Comparison of ENCODE assay signal across 21 mouse cellular contexts in the genomic region with DNA sequence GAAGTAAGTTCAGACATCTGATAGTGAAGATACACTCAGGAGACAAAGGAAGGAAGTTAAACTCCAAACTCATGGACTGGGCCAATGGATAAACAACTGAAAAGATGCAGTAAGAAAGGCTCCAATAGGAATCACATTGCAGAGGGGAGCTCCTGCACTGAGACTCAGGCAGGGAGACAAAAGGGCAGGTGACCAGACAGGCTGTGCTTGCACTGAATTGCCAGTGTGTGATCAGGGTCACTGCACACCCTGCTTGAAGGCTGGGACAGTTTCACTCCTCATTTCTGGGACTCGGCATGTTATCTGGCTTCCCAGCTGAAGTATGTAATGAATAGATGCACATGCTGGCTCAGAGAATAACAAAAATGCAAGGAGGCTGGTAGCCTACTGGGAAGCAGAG. TPM values are rescaled to one million over a fixed set of nuclear protein-coding genes. Genes with fewer than 3 reads are reported as not detected.
DNase-seq lines count a peak whose midpoint lies in the region; ATAC-seq and TF ChIP-seq lines count a peak whose summit lies in the region.
"Had no signal": no experiment of that assay in that cellular context is flagged by ENCODE, and none has a peak within 500 bp of the region (broad histone marks: within the 10 kb centered on the region; RNA-seq: fewer than 3 reads in every experiment).

No protein-coding gene starts in this region.

- no peak overlapping the region for H3K9ac ChIP-seq in kidney, postnatal 0 days (ENCODE audit: low read depth, low read length)
- H3K9ac ChIP-seq: embryonic facial prominence, embryonic 12.5 days; forebrain, embryonic 13.5 days; forebrain, embryonic 15.5 days had no signal

- H3K4me1 ChIP-seq in kidney, adult 2 months (ENCODE audit: control insufficient read depth, insufficient read depth, low read length): no peaks in the 10 kb centered on the region
- H3K4me1 ChIP-seq in kidney, postnatal 0 days (replicated peaks; ENCODE audit: insufficient read depth, low read length): no peaks in the 10 kb centered on the region
- H3K4me1 ChIP-seq: embryonic facial prominence, embryonic 10.5 days; embryonic facial prominence, embryonic 12.5 days; forebrain, embryonic 13.5 days; forebrain, embryonic 15.5 days had no signal

- TF ChIP-seq POLR2A in kidney, adult 2 months (IDR thresholded peaks at IDR 0.05; ENCODE audit: low read depth, low read length): no peak

- no peak overlapping the region for H3K4me2 ChIP-seq in kidney, postnatal 0 days (ENCODE audit: low read length)
- H3K4me2 ChIP-seq: embryonic facial prominence, embryonic 12.5 days; forebrain, embryonic 13.5 days; forebrain, embryonic 15.5 days had no signal

- no peak for TF ChIP-seq CTCF in kidney, adult 2 months (conservative IDR thresholded peaks at IDR 0.05; ENCODE audit: insufficient read depth, insufficient read length, low read depth, low read length)
- TF ChIP-seq CTCF in kidney, postnatal 0 days (IDR thresholded peaks at IDR 0.05; ENCODE audit: low read depth): no peak

- 32% methylated on average over 1 of the region's 1 CpGs for WGBS in kidney, adult 2 months
- 33% methylated on average over 1 of the region's 1 CpGs for WGBS in kidney, postnatal 0 days

- no peak overlapping the region for H3K4me3 ChIP-seq in kidney, adult 2 months (ENCODE audit: insufficient read depth, low read depth, low read length)
- no peak overlapping the region for H3K4me3 ChIP-seq in kidney, postnatal 0 days (replicated peaks; ENCODE audit: low read depth, low read length)
- H3K4me3 ChIP-seq: embryonic facial prominence, embryonic 10.5 days; embryonic facial prominence, embryonic 12.5 days; forebrain, embryonic 13.5 days; forebrain, embryonic 15.5 days had no signal

- H3K36me3 ChIP-seq in kidney, adult 2 months (ENCODE audit: control insufficient read depth, insufficient read depth, low read length): no peaks in the 10 kb centered on the region
- H3K36me3 ChIP-seq in kidney, postnatal 0 days (ENCODE audit: insufficient read depth, low read length): no peaks in the 10 kb centered on the region
- H3K36me3 ChIP-seq: embryonic facial prominence, embryonic 10.5 days; embryonic facial prominence, embryonic 12.5 days; forebrain, embryonic 15.5 days had no signal

- 0 out of 2 replicates have a peak, but pooled peaks have one; percentile 52 for ATAC-seq in kidney, postnatal 0 days (replicated peaks; ENCODE audit: low FRiP score, low read depth)
- ATAC-seq: activated CD4-positive, CD25-positive, alpha-beta regulatory T cell, adult 4 months; forebrain, embryonic 13.5 days; forebrain, embryonic 15.5 days had no signal

- no peak overlapping the region for H3K27ac ChIP-seq in kidney, adult 2 months (ENCODE audit: insufficient read depth, low read depth, low read length)
- no peak overlapping the region for H3K27ac ChIP-seq in kidney, postnatal 0 days
- H3K27ac ChIP-seq: embryonic facial prominence, embryonic 10.5 days; embryonic facial prominence, embryonic 12.5 days; forebrain, embryonic 13.5 days; forebrain, embryonic 15.5 days had no signal

- H3K27me3 ChIP-seq in kidney, adult 2 months (replicated peaks; ENCODE audit: control insufficient read depth, insufficient read depth, low read length): no peaks in the 10 kb centered on the region
- H3K27me3 ChIP-seq in kidney, postnatal 0 days (ENCODE audit: insufficient read depth, low read length): no peaks in the 10 kb centered on the region
- H3K27me3 ChIP-seq: embryonic facial prominence, embryonic 12.5 days; forebrain, embryonic 13.5 days; forebrain, embryonic 15.5 days had no signal

- no peaks in the 10 kb centered on the region for H3K9me3 ChIP-seq in kidney, postnatal 0 days (replicated peaks; ENCODE audit: low read length)
- H3K9me3 ChIP-seq: embryonic facial prominence, embryonic 10.5 days; embryonic facial prominence, embryonic 12.5 days; forebrain, embryonic 13.5 days; forebrain, embryonic 15.5 days had no signal

- peak; percentile 10 for DNase-seq in kidney, adult 2 months
- no peak for DNase-seq in kidney, postnatal 4 days
- peak; percentile 6 for DNase-seq in kidney, postnatal 0 days (ENCODE audit: low spot score)
- no peak for DNase-seq in kidney, postnatal 10 days
- peak; percentile 23 for DNase-seq in lung, postnatal 10 days
- DNase-seq in lung, postnatal 14 days: no peak
- DNase-seq in R1 (ENCODE audit: low read depth, low spot score): peak; percentile 18
- no peak for DNase-seq in testis, postnatal 10 days (ENCODE audit: low spot score)
- DNase-seq: adrenal gland, adult 8-10 months; adrenal gland, postnatal 14 days; adrenal gland, postnatal 36 days; cerebellum, adult 11-12 months; cerebellum, adult 2 months; cerebellum, adult 9-10 months; cerebellum, postnatal 10 days; cerebellum, postnatal 25 days had no signal

RNA-seq across cellular contexts. Expression of gene Serpinb1b, which starts 15.3 kb away (rescaled TPM):
- polyA plus RNA-seq in kidney, adult 2 months (2012; rRNA removed): not detected in 2 replicates
- not detected in 2 replicates for polyA plus RNA-seq in kidney, postnatal 0 days (2015; fragmentation: Nextera tagmentation; extraction: Ambion mirVana)
- polyA plus RNA-seq: activated CD4-positive, CD25-positive, alpha-beta regulatory T cell, adult 4 months had no signal

RNA-seq across cellular contexts. Expression of gene Serpinb9b, which starts 35.8 kb away (rescaled TPM):
- polyA plus RNA-seq in kidney, adult 2 months (2012; rRNA removed): 0.03 and 0.08 TPM in 2 replicates
- 0.16 and 0.26 TPM in 2 replicates for polyA plus RNA-seq in kidney, postnatal 0 days (2015; fragmentation: Nextera tagmentation; extraction: Ambion mirVana)
- polyA plus RNA-seq: embryonic facial prominence, embryonic 10.5 days had no signal

RNA-seq across cellular contexts. Expression of gene Serpinb9, which starts 60.0 kb away (rescaled TPM):
- polyA plus RNA-seq in kidney, adult 2 months (2012; rRNA removed): 9.7 and 14.2 TPM in 2 replicates
- 20.2 and 20.5 TPM in 2 replicates for polyA plus RNA-seq in kidney, postnatal 0 days (2015; fragmentation: Nextera tagmentation; extraction: Ambion mirVana)

Comparison
In these comparisons a context has a peak if more than half of its experiments do, and no peak if none do; other contexts are left out.
1. DNase-seq: peak in kidney, adult 2 months (single experiment), kidney, postnatal 0 days (single experiment), lung, postnatal 10 days (single experiment) and R1 (single experiment); none in kidney, postnatal 4 days (0 of 2), kidney, postnatal 10 days (single experiment), lung, postnatal 14 days (single experiment) and testis, postnatal 10 days (single experiment).